Mouse (Mus musculus) heart, postnatal 25 days (tissue): ENCODE measurements around the gene Gp9. TPM values are rescaled to one million over a fixed set of nuclear protein-coding genes. Genes with fewer than 3 reads are reported as not detected.
"Not testable (repeated sequence)": the region's sequence is repeated elsewhere in the genome, so short reads cannot be mapped to it uniquely, and the experiment has no call there.

Experiments used
- DNase-seq: peaks from one replicate; pipeline ENCODE4 v3.0.0; 2022; ENCODE audit warnings: low spot score
- intact Hi-C: fragments of 180-260 bp; cut with DNase I; formaldehyde crosslinking; loops from one replicate; pipeline ENCODE4 v1.15.1; 2025
- total RNA-seq, 2 experiments: library from RNA; stranded (reverse); gene quantifications; 2 replicates each; pipeline ENCODE4 v1.2.3; 2021

Gene Gp9
- total RNA-seq, 2 experiments from 2014 or later: 0.78 to 1.2 TPM

DNA sequence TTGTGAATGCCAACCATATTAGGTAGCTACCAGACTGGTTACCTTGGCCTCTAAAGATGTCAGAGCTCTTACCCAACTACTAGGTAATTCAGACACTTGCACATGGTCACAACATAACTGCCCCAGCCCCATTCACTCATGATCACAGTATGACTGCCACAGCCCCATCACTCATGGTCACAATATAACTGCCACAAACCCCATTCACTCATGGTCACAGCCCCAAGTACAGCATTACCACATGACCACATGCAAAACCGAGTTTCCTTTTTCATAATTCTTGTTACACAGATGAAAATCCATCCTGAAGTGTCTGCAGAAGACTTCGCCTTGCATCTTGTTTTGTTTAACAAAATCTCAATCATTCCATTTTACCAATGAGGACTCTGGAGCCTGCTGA, 29.8 kb upstream of the Gp9 start:
- DNase-seq: no peak
- intact Hi-C loops: no loop called here

- no peak for DNase-seq
- intact Hi-C loops: no loop called here
Measured at GRCm38 (mm10) chr6:87748531-87748930, 29.3 kb upstream of the Gp9 start.

DNA sequence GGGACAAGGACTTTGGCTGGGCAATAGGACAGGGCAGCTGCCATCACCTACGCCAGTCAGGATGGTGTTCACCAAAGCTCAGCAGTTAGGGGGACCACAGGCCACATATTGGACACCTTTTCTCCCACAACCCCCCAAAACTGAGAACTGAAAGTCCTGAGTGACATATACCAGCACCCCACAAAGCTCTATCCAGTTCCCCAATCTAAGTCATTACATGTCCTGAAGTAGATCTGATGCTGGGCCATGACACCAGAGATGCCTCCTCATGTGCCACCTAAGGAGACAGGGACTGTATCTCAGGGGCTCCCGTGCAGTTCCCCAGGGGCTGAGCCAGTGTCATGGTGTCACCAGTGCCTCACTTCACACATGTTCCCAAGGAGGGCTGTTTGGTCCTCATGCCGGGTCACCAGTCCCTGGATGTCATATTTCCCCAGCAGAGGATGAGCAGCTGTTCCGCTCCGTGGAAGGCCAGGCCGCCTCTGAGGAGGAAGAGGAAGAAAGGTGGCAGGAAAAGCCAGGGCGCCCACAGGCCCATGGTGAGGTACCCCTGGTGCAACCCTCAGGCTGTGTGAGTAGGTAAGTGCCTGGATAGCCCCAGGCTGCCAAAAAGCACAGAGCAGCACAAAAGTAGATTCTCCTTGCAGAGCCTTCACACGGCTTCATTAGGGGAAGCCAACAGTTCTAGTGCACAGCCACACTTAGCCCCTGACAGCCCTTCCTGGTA, 27.5 kb upstream of the Gp9 start:
- intact Hi-C loops: no loop called here
- no peak for DNase-seq

DNA sequence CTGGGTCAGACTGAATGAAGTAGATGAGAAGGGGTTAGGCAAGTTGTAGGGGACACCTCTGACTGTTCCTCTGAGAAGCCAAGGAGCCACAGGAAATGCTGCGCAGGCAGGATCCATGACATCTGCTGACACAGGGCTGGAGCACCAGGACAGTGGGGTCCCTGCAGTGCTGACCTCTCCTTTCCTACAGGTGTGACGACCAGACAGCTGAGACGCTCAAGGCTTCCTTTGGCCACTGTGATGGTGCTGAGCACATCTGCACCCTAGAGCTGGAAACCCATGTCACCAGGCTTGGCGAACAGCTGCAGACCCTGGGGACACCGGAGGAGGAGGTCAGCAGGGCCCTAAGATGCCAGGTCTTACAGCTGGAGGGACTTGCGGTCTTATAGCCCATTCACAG, 26.3 kb upstream of the Gp9 start:
- intact Hi-C loops: no loop called here
- DNase-seq: no peak

GRCm38 (mm10) chr6:87755196-87755595, 22.7 kb upstream of the Gp9 start:
- intact Hi-C loops: no loop called here

DNA sequence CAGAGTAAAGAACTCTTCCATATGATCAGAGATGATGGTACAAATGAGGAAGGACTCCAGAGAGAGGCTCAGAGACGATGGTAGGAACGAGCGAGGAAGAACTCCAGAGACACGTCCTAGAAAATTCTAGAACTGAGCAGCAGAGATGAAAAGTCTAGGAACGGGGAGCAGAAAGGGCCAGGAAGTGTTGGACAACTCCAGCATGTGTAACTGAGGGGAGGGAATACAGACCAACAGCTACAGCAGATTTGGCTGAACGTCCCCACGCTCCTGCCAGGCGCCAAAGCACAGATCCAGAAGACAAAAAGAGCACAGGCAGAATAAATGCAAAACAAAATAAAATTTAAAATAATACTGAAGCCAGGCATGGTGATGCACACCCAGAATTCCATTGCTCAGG, 21.0 kb upstream of the Gp9 start:
- DNase-seq: no peak
- intact Hi-C loops: no loop called here

More at GRCm38 (mm10) chr6:87755196-87755595, 22.7 kb upstream of the Gp9 start:
- no peak for DNase-seq

GRCm38 (mm10) chr6:87759404-87759803, 18.5 kb upstream of the Gp9 start:
- intact Hi-C loops: no loop called here
- no peak for DNase-seq

- intact Hi-C loops: loop anchor here (5.0 to 10.0 kb wide), 3 partner anchors 77 to 235 kb away; partner anchors contain the start of genes Gm45140, Hmces and Isy1
- no peak for DNase-seq
Measured at GRCm38 (mm10) chr6:87759850-87760249, 18.0 kb upstream of the Gp9 start.

GRCm38 (mm10) chr6:87762161-87762560, 15.7 kb upstream of the Gp9 start:
- intact Hi-C loops: loop anchor here (5.0 to 10.0 kb wide), 3 partner anchors 75 to 233 kb away; partner anchors contain the start of genes Gm45140, Hmces and Isy1
- DNase-seq: no peak

GRCm38 (mm10) chr6:87763376-87764280, 14.2 kb upstream of the Gp9 start:
- no peak for DNase-seq
- intact Hi-C loops: loop anchor here (5.0 to 10.0 kb wide), 3 partner anchors 74 to 231 kb away; partner anchors contain the start of genes Gm45140, Hmces and Isy1

DNA sequence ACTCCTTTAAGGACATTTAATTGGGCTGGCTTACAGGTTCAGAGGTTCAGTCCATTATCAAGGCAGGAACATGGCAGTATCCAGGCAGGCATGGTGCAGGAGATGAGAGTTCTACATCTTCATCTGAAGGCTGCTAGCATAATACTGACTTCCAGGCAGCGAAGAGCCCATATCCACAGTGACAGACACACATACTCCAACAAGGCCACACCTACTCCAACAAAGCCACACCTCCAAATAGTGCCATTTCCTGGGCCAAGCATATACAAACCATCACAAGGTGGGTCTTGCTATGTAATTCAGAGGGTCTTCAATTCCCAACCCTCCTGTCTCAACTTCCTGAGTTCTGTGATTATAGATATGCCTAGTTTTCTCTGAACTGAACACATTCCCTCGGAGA, 13.6 kb upstream of the Gp9 start:
- DNase-seq: not testable (repeated sequence)
- intact Hi-C loops: loop anchor here (5.0 to 10.0 kb wide), 3 partner anchors 73 to 231 kb away; partner anchors contain the start of genes Gm45140, Hmces and Isy1

DNA sequence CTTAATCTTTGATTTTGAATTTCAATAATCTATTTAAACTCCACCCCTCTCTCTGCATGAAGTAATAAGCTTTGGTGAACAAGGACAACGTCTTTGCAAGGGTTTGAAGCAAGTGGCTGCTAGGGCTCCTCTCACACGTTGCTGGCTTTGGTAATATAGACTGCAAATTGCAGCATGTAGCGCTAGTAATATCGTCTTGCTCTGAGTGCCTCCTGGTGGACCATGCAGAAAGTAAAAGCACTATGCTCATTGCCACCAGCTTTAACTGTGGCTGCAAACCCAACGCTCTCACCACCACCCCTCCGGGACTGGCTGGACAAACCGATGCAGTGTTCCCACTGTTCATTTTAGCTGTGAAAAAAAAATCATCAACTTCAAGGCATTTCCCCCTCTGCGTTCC, 7.2 kb upstream of the Gp9 start:
- no peak for DNase-seq
- intact Hi-C loops: no loop called here

GRCm38 (mm10) chr6:87774466-87774865, 3.4 kb upstream of the Gp9 start:
- no peak for DNase-seq
- intact Hi-C loops: no loop called here

DNA sequence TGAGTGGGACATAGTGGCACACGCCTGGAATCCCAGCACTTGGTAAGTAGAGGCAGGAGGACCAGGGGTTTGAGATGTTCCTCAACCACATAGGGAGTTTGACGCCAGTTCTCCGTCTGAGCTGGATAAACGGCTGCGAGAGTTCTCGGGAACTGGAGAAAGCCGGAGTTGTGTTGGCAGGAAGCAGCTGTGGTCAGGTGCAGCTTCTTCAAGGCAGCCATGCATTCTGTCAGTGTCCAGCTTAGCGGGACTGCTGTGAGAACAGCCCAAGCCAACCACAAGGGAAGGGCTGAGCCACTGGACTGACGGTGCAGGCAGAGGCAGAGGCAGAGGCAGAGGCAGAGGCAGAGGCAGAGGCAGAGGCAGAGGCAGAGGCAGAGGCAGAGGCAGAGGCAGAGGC, 3.0 kb upstream of the Gp9 start:
- intact Hi-C loops: no loop called here
- DNase-seq: no peak

GRCm38 (mm10) chr6:87775588-87776245, 2.2 kb upstream of the Gp9 start:
- DNase-seq: no peak
- intact Hi-C loops: no loop called here

DNA sequence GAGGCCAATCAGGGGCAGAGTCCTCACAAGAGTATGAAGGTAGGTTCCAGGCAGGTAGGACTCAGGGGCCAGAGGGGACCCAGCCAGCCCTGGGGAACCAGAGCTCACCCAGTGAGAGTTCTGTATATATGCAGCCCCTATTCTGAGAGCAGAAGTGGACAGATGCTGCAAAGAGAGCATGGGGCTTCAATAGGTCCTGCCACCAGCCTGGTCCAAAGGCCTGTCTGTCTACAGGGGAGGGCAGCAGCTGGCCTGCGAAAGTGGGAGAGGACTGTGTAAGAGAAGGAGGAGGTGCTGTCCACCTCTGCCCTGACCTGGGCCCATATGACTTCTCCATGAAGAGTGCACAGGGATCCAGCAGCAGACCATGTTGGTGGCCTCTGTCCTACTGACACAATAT, 1.2 kb upstream of the Gp9 start:
- no peak for DNase-seq

GRCm38 (mm10) chr6:87778294-87779173, 662 bp downstream of the Gp9 start:
- intact Hi-C loops: no loop called here
- no peak for DNase-seq

More for the DNA sequence above, 1.2 kb upstream of the Gp9 start:
- intact Hi-C loops: no loop called here

DNA sequence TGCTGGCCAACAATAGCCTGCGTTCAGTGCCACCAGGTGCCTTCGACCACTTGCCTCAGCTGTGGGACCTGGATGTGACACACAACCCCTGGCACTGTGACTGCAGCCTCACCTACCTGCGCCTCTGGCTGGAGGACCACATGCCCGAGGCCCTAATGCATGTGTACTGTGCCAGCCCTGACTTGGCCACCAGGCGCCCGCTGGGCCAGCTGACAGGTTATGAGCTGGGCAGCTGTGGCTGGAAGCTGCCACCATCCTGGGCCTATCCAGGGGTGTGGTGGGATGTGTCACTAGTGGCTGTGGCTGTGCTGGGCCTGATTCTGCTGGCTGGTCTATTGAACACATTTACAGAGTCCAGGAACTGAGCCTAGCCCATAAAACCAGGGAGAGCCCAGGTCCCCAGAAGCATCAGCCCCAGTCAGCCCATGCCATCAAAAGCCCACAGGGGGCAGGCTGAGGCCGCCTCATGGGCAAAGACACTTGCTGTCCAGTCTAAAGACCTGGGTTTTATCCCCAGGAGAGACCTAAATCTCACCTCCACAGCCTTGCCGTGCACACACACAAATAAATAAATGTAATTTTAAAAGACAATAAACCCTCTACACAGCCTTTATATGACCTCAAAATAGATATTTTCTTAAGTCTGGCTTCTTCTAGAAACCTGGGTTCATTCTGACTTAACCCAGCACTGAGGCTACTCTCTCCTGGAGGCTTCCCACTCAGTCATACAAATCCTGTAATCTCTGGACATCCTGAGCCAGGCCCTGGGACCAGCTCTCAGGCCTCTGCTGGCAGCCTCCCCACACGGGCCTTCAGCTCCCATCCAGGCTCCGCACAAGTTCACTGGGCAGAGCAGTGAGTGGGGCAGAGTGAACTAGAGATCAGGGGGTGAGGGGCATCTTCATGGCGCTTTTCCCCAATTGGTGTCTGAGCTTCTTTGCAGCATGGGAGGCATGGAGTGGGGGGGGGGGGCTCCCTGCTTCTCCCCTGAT, 1.6 kb downstream of the Gp9 start:
- intact Hi-C loops: no loop called here
- no peak for DNase-seq
